Mouse (Mus musculus) cerebellum, adult 11 months (tissue): Measurements from ENCODE around the gene Hcls1.

Source experiments
- DNase-seq: peaks from one replicate; pipeline ENCODE4 v3.0.0; 2022

Gene Hcls1

DNA sequence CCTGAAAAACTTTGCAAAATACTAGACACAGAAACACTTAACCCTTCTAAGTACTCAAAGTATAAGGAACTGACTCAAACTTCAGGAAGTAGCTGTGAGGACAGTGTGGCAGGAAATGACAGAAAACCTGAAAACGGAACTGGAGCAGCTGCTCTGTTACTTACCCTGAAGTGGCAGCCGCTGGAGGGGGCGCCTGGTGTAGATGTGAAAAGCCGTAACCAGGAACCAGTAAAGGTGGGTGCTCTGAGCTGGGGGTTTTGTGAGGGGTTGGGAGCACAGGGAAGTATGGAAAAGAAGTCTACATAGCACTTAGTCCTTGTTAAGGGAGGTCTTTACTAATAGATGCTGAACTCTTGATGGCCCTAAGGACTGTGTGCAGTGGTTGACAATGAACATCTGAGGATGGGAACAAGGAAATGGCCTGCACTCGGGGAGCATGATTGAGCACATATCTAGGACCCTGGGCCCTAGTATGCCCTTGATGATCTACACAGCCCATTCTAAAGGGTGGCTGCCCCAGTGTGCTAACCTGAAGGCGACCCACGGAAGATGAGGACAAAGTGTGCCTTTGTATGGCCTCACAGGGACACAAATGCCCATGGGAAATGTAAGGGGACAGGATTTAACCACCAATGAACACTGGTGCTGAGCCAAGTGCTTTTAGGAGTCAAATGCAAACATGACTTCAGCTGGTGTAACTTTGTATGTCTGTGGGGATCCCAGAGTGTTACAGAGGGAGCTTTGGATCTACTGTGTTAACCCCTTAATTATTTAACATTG lies at the start of gene Hcls1:
TSS of gene Hcls1 (plus strand) at position 143 of the 780 bp plus-strand sequence.
- DNase-seq, result no peak

- no peak for DNase-seq
These were observed 48.9 kb upstream of the Hcls1 start for GRCm38 (mm10) chr16:36885912-36886311.

DNA sequence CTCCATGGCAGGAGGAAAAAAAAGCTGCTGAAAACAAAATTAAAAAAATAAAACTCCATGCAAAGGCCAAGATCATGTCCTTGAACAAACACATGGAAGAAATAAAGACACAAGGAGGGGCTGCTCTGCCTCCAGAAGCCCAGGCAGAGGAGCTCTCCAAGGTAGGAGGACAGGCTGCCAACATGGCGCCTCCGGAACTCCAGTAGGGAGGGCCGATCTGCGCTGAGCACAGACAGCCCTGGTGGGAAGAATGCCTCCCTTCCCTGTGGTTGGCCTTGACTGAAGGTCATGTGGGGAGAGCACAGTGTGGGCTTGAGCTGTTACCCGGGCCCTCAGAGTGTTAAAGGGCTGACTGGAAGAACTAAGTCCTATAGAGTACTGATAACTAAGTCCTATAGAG lies 47.2 kb upstream of the Hcls1 start:
- DNase-seq, result no peak

DNA sequence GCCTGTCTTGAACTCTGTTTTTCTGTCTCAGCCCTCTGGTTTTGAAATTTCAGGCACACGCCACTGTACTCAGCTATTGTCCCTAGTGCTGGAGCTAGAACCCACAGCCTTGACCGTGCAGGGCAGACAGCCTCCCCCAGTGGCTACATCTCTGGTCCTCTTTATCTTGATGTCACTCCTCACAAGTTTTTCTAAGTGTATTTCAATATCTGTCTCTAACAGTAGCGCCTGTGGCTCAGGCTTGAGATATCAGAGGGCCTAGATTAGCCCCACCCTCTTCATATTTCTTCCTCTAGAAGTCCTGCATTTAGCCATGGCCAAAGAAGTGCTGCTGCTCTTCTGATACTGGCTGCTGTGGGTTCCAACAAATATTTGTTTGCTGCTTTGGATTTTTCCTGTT lies 44.2 kb upstream of the Hcls1 start:
- no peak for DNase-seq

DNA sequence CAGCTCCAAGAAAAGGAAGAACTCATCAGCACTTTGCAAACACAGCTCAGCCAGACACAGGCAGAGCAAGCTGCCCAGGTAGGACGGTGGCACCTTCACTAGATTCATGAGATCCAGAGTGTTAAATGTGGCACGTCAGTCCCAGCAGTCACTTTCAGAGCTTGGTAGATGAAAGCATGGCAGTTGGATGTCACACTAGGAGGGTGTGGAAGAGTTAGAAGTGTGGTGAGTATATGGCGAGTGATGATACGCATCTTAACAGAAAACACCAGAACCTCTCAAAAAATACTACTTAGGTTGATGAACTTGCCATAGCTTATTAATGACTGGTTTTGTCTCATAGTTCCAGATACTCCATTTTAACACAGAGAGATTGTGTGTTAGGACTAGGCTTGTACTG lies 43.4 kb upstream of the Hcls1 start:
- DNase-seq, result no peak

GRCm38 (mm10) chr16:36893317-36893716 lies 41.5 kb upstream of the Hcls1 start:
- DNase-seq, result no peak

- DNase-seq, result no peak
These were observed 38.1 kb upstream of the Hcls1 start for GRCm38 (mm10) chr16:36896712-36897111.

GRCm38 (mm10) chr16:36903156-36903555 lies 31.6 kb upstream of the Hcls1 start:
- DNase-seq, result no peak

GRCm38 (mm10) chr16:36911909-36912308 lies 22.9 kb upstream of the Hcls1 start:
- DNase-seq, result no peak

DNA sequence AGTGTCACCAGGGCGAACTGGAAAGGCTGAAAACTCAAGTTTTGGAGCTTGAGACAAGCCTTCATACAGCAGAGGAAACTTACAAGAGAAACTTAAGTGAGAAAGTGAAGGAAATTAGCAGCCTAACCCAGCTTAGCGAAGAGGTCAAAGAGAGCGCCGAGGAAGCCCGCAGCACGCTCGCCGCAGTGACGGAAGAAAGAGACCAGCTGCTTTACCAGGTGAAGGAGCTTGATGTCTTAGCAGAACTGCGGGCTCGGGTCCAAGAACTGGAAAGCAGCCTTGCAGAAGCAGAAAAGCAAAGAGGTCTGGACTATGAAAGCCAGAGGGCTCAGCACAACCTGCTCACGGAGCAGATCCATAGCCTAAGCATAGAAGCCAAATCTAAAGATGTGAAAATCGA lies 22.5 kb upstream of the Hcls1 start:
- no peak for DNase-seq

- no peak for DNase-seq
These were observed 20.6 kb upstream of the Hcls1 start for GRCm38 (mm10) chr16:36914195-36914594.

- no peak for DNase-seq
These were observed 16.3 kb upstream of the Hcls1 start for GRCm38 (mm10) chr16:36918505-36918904.

GRCm38 (mm10) chr16:36920410-36920809 lies 14.4 kb upstream of the Hcls1 start:
- DNase-seq, result no peak

GRCm38 (mm10) chr16:36921067-36921613 lies 13.6 kb upstream of the Hcls1 start:
- DNase-seq, result no peak

DNA sequence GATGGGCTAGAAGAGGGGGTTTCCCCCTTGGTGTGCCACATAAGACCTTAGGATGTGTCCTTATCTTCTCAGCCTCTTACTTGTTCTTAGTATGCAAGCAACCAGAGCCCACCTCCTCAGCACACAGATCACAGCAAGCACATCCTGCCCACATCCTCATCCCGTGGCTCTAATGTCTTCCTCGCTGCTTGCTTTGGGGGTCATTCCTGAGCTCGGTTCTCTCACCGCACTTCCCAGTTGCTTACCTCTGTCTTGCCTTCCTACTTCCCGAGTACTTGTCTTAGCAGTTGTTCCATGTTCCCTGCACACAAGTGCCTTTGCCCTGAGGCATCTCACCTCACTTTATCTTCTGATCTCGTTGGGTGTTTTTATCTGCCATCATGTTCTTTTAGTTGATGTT lies 12.8 kb upstream of the Hcls1 start:
- no peak for DNase-seq

- DNase-seq, result no peak
These were observed 10.5 kb upstream of the Hcls1 start for GRCm38 (mm10) chr16:36924312-36924711.

GRCm38 (mm10) chr16:36925351-36925750 lies 9.4 kb upstream of the Hcls1 start:
- no peak for DNase-seq

DNA sequence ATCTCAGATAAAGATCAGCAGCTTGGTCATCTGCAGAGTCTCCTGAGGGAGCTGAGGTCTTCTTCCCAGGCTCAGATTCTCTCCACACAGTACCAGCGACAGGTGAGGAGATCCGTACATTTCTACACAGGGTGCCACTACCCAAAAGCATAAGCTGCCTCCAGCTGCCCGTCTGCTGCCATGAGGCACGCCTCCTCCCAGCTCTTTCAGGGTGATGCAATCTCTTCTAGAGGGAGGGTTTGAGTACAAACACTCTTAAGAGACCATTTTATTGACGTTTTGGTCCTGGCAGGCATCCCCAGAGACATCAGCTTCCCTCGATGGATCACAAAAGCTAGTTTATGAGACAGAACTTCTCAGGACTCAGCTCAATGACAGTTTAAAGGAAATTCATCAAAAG lies 9.0 kb upstream of the Hcls1 start:
- no peak for DNase-seq

GRCm38 (mm10) chr16:36926514-36927447 lies 8.0 kb upstream of the Hcls1 start:
- DNase-seq, result no peak

DNA sequence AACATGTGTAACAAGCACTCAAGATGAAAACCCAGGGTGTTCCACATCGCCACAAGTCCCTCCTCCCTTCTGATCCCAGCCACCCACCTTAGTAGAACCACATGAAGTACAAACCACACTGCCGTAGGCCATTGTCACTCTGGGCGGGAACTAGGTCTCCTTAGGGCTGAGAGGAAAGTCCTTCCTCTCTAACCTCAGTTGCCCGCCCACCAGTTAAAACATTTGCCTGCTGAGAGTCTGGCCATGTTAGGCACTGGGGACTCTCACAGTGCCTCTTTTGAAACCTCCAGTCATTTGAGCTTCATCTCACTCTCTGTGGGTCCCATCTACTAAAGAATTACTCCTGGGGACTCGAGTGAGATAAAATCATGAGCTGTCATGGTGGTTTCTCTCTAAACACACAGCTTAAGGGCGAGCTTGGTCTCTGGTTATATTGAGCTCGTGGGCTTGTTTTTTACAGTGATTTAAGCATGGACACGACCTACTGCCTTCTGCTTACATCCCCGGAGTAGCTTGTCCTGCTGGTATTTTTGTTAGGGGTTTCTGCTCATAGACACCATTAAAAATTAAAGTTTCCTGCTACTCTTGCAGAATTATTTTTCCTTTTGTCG lies 7.2 kb upstream of the Hcls1 start:
- no peak for DNase-seq

DNA sequence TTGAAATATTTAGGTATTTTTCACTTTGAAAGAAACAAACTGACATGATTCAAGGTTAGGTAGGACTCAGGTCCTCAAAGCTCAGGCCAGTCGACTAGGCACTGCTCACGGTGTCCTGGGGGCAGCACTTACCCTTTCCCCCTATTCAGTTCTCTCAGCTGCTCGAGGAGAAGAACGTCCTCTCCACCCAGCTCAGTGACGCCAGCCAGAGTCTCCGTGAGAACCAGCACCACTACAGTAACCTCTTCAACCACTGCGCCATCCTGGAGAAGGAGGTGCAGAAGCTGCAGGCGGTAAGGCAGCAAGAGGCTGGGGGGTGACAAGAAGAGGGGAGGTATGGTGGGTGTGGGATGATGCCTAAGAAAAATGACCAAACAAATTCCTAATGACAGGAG lies 6.7 kb upstream of the Hcls1 start:
- no peak for DNase-seq

DNA sequence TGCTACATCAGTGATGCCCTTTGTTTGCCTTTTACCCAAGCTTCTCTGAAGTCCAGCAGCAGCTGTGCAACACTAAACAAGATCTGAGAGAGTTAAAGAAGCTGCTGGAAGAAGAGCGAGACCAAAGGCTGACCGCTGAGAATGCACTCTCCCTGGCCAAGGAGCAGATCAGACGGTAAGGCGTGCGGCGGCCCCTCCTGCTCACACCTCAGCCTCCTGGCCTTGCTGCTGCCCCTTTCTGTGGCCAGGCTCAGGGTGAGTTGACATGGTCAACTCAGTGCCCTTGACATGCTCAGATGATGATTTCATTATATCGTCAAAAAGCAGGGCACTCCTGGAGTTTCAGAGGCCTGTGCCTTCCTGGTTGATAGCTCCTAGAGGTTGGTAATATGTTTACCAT lies 5.6 kb upstream of the Hcls1 start:
- no peak for DNase-seq
